Mouse (Mus musculus) cerebellum, postnatal 4 days (tissue): ENCODE results near the gene Lsm7.
A peak's percentile ranks its signal among the peaks of the same experiment; 100 is the strongest.

Source experiments
- DNase-seq, 2 experiments: peaks; one replicate each; pipeline ENCODE4 v3.0.0; 2022; ENCODE audit warnings: low spot score in 2 of 2, mixed read lengths in 1 of 2

Lsm7 gene

GRCm38 (mm10) chr10:80876028-80876427, 21.0 kb upstream of the Lsm7 start:
- peak in 1 of 2 experiments; percentile 62 for DNase-seq

GRCm38 (mm10) chr10:80874035-80874434, 19.0 kb upstream of the Lsm7 start:
- DNase-seq = no peak

GRCm38 (mm10) chr10:80871581-80871980, 16.6 kb upstream of the Lsm7 start, which contains the start of gene Tmprss9:
Tmprss9 (plus strand) TSS chr10:80871848.
- DNase-seq = no peak

- no peak for DNase-seq
These were observed 16.0 kb upstream of the Lsm7 start for GRCm38 (mm10) chr10:80870993-80871392.

GRCm38 (mm10) chr10:80864446-80864845, 9.4 kb upstream of the Lsm7 start:
- DNase-seq = peak in 1 of 2 experiments; percentile 30

- DNase-seq = no peak
These were observed 7.3 kb upstream of the Lsm7 start for GRCm38 (mm10) chr10:80862305-80862704.

GRCm38 (mm10) chr10:80858350-80858935, 3.4 kb upstream of the Lsm7 start:
- no peak for DNase-seq

GRCm38 (mm10) chr10:80857848-80858247, 2.8 kb upstream of the Lsm7 start:
- no peak for DNase-seq

GRCm38 (mm10) chr10:80857386-80857785, 2.4 kb upstream of the Lsm7 start:
- no peak for DNase-seq

- DNase-seq = no peak
These were observed 1.9 kb upstream of the Lsm7 start for GRCm38 (mm10) chr10:80856908-80857307.

GRCm38 (mm10) chr10:80856267-80856666, 1.3 kb upstream of the Lsm7 start:
- DNase-seq = no peak

GRCm38 (mm10) chr10:80855749-80856073, 702 bp upstream of the Lsm7 start:
- no peak for DNase-seq

- DNase-seq = no peak
These were observed 6.4 kb downstream of the Lsm7 start for GRCm38 (mm10) chr10:80848571-80848970.

GRCm38 (mm10) chr10:80845732-80846131, 9.3 kb downstream of the Lsm7 start:
- no peak for DNase-seq

- no peak for DNase-seq
These were observed 9.8 kb downstream of the Lsm7 start for GRCm38 (mm10) chr10:80845055-80845693.

GRCm38 (mm10) chr10:80843931-80844547, 11.0 kb downstream of the Lsm7 start, which contains the start of gene Lingo3:
Lingo3 (minus strand) TSS chr10:80844039.
- DNase-seq = peak in 1 of 2 experiments; percentile 68

- no peak for DNase-seq
These were observed 11.7 kb downstream of the Lsm7 start for GRCm38 (mm10) chr10:80843087-80843930.

- DNase-seq = no peak
These were observed 12.7 kb downstream of the Lsm7 start for GRCm38 (mm10) chr10:80842334-80842733.

- no peak for DNase-seq
These were observed 13.3 kb downstream of the Lsm7 start for GRCm38 (mm10) chr10:80841685-80842084.

GRCm38 (mm10) chr10:80839848-80840247, 15.2 kb downstream of the Lsm7 start:
- DNase-seq = no peak

GRCm38 (mm10) chr10:80838346-80838912, 16.6 kb downstream of the Lsm7 start:
- DNase-seq = no peak

- no peak for DNase-seq
These were observed 17.2 kb downstream of the Lsm7 start for GRCm38 (mm10) chr10:80837827-80838226.
